Mouse (Mus musculus): ENCODE measurements around the gene Rnf223.

DNA sequence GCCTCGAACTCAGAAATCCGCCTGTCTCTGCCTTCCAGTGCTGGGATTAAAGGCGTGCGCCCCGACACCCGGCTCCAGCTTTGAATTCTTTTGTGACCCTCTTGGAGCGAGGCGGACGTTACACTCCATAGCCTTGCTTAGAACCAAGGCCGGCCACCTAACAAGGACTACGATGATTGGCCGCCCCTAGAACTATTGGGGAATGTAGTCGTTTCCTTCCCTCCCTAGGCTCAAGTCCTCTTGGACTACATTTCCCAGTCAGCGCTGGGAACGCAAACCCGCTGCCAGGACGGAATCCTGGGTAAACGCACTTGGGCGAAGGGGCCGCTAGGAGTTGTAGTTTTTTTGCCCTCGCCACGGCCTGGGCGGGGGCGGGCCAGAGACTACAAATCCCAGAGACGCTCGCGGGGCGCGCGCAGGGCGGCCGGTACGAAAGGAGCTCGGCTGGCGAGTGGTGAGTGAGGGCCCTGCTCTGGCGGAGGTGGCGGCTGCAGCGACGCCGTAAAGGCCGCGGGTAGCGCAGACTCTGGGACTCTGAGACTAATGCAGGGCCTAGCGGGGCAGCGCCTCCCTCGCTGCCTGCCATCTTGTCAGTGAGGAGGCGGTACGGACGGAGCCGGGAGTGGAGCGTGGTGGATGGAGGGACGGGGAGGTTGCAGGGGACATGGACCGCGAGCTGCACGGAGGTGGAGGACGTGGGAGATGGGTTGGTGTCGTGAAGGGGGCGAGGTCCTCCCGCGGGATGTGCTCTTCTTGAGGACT is 20.6 kb upstream of the Rnf223 start, which contains the start of gene 9430015G10Rik:
- peak; percentile 73 for TF ChIP-seq POLR2A (IDR thresholded peaks at IDR 0.05; ENCODE audit: insufficient read length, low read depth)
- TF ChIP-seq MYOD1 (IDR thresholded peaks at IDR 0.05; ENCODE audit: control insufficient read depth in 1 of 3, insufficient read length in 2 of 3, low read depth in 2 of 3): no peak
- TF ChIP-seq MYOG (IDR thresholded peaks at IDR 0.05; ENCODE audit: control insufficient read depth in 1 of 3, insufficient read depth in 1 of 3, insufficient read length in 2 of 3, low read depth in 2 of 3): no peak
- TF ChIP-seq USF1 (IDR thresholded peaks at IDR 0.05; ENCODE audit: low read depth): no peak
- peak; percentile 95 for TF ChIP-seq E2F4 (IDR thresholded peaks at IDR 0.05; ENCODE audit: insufficient read depth)
- no peak for TF ChIP-seq MAX (IDR thresholded peaks at IDR 0.05; ENCODE audit: low read depth)
- TF ChIP-seq TCF3 (IDR thresholded peaks at IDR 0.05; ENCODE audit: insufficient read length, low read depth): no peak
- TF ChIP-seq TCF12 (IDR thresholded peaks at IDR 0.05; ENCODE audit: insufficient read depth, poor library complexity, severe bottlenecking): no peak
